Comparison of ENCODE assay signal across 12 mouse cellular contexts in the genomic region with DNA sequence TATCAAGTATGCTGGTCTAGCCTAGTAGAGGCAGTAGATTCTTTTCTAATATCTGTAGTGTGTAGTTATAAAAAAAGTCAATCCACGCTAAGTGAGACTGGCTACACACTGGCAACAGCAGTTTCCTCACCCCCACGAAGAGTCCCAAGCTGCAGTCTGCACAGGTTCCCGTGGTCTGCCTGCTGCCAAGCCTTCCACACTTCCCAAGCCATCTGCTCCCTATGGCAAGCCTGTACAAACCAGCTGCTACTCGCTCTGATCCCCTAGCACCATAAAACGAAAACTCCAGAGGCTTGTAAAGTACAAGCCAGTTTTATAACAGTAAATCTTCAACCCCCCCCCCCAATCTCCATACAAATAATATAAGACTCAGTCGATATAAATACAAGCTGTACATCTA.
A peak's percentile ranks its signal among the peaks of the same experiment; 100 is the strongest.
DNase-seq lines count a peak whose midpoint lies in the region; ATAC-seq lines count a peak whose summit lies in the region.
"Had no signal": no experiment of that assay in that cellular context is flagged by ENCODE, and none has a peak within 500 bp of the region (broad histone marks: within the 10 kb centered on the region; RNA-seq: fewer than 3 reads in every experiment).

No protein-coding gene starts in this region.

- H3K4me1 ChIP-seq in forebrain, embryonic 14.5 days (ENCODE audit: control insufficient read depth, insufficient read depth, low read length) = no peaks in the 10 kb centered on the region
- no peaks in the 10 kb centered on the region for H3K4me1 ChIP-seq in forebrain, embryonic 12.5 days
- H3K4me1 ChIP-seq in neural tube, embryonic 14.5 days (ENCODE audit: control insufficient read depth, insufficient read depth, low read length) = no peaks in the 10 kb centered on the region
- H3K4me1 ChIP-seq: heart, embryonic 15.5 days; midbrain, embryonic 12.5 days had no signal

- 64% methylated on average over 6 of the region's 6 CpGs for WGBS in forebrain, embryonic 14.5 days
- WGBS in forebrain, embryonic 12.5 days = 83% methylated on average over 6 of the region's 6 CpGs
- WGBS in neural tube, embryonic 14.5 days = 65% methylated on average over 6 of the region's 6 CpGs

- H3K9ac ChIP-seq in forebrain, embryonic 14.5 days (ENCODE audit: low read length) = no peak overlapping the region
- no peak overlapping the region for H3K9ac ChIP-seq in forebrain, embryonic 12.5 days
- H3K9ac ChIP-seq in neural tube, embryonic 14.5 days (replicated peaks; ENCODE audit: low read depth, low read length) = no peak overlapping the region
- H3K9ac ChIP-seq: heart, embryonic 15.5 days; midbrain, embryonic 12.5 days had no signal

- H3K27me3 ChIP-seq in forebrain, embryonic 14.5 days (replicated peaks; ENCODE audit: control insufficient read depth, insufficient read depth, low read length) = no peaks in the 10 kb centered on the region
- no peaks in the 10 kb centered on the region for H3K27me3 ChIP-seq in forebrain, embryonic 12.5 days
- no peaks in the 10 kb centered on the region for H3K27me3 ChIP-seq in neural tube, embryonic 14.5 days (ENCODE audit: control insufficient read depth, insufficient read depth, low read length)
- H3K27me3 ChIP-seq: heart, embryonic 15.5 days; midbrain, embryonic 12.5 days had no signal

- no peak overlapping the region for H3K4me3 ChIP-seq in forebrain, embryonic 14.5 days (ENCODE audit: low read depth, low read length)
- no peak overlapping the region for H3K4me3 ChIP-seq in forebrain, embryonic 12.5 days (replicated peaks)
- no peak overlapping the region for H3K4me3 ChIP-seq in neural tube, embryonic 14.5 days (ENCODE audit: low read depth, low read length)
- H3K4me3 ChIP-seq: heart, embryonic 15.5 days; midbrain, embryonic 12.5 days had no signal

- H3K9me3 ChIP-seq in forebrain, embryonic 14.5 days (replicated peaks; ENCODE audit: control insufficient read depth, low read length) = no peaks in the 10 kb centered on the region
- no peaks in the 10 kb centered on the region for H3K9me3 ChIP-seq in forebrain, embryonic 12.5 days
- no peaks in the 10 kb centered on the region for H3K9me3 ChIP-seq in neural tube, embryonic 14.5 days (ENCODE audit: control insufficient read depth, low read length)
- H3K9me3 ChIP-seq: heart, embryonic 15.5 days; midbrain, embryonic 12.5 days had no signal

- H3K4me2 ChIP-seq in forebrain, embryonic 14.5 days (ENCODE audit: low read length) = no peak overlapping the region
- no peak overlapping the region for H3K4me2 ChIP-seq in forebrain, embryonic 12.5 days
- H3K4me2 ChIP-seq in neural tube, embryonic 14.5 days (ENCODE audit: low read depth, low read length) = no peak overlapping the region
- H3K4me2 ChIP-seq: heart, embryonic 15.5 days; midbrain, embryonic 12.5 days had no signal

- DNase-seq in forebrain, embryonic 14.5 days (ENCODE audit: low spot score) = peak; percentile 66
- peak; percentile 54 to 88 for DNase-seq in layer of hippocampus, postnatal 14 days (ENCODE audit: low spot score in 2 of 2)
- no peak for DNase-seq in thymus, postnatal 14 days
- DNase-seq in B cell, adult 2 months = no peak
- DNase-seq: kidney, postnatal 4 days; lung, adult 2 months had no signal

- peak; percentile 93 for ATAC-seq in forebrain, embryonic 14.5 days
- no peak for ATAC-seq in forebrain, embryonic 12.5 days (ENCODE audit: low FRiP score)
- ATAC-seq in frontal cortex, adult (ENCODE audit: low TSS enrichment) = peak; percentile 99
- peak; percentile 80; the same call in 1 of the 2 replicates for ATAC-seq in neural tube, embryonic 14.5 days (ENCODE audit: low read depth)
- ATAC-seq in megakaryocyte progenitor cell, adult 5-6 weeks (replicated peaks; ENCODE audit: poor library complexity) = no peak

- no peak overlapping the region for H3K27ac ChIP-seq in forebrain, embryonic 14.5 days (ENCODE audit: low read depth, low read length)
- no peak overlapping the region for H3K27ac ChIP-seq in forebrain, embryonic 12.5 days
- no peak overlapping the region for H3K27ac ChIP-seq in neural tube, embryonic 14.5 days (ENCODE audit: low read depth, low read length)
- H3K27ac ChIP-seq: heart, embryonic 15.5 days; midbrain, embryonic 12.5 days had no signal

- H3K36me3 ChIP-seq in forebrain, embryonic 14.5 days (ENCODE audit: control insufficient read depth, insufficient read depth, low read length) = no peaks in the 10 kb centered on the region
- H3K36me3 ChIP-seq in forebrain, embryonic 12.5 days (replicated peaks) = no peaks in the 10 kb centered on the region
- H3K36me3 ChIP-seq in neural tube, embryonic 14.5 days (ENCODE audit: control insufficient read depth, insufficient read depth, low read length) = no peaks in the 10 kb centered on the region
- H3K36me3 ChIP-seq: heart, embryonic 15.5 days; midbrain, embryonic 12.5 days had no signal

Comparison
In these comparisons a context has a peak if more than half of its experiments do, and no peak if none do; other contexts are left out.
1. ATAC-seq: peak in forebrain, embryonic 14.5 days (single experiment), frontal cortex, adult (single experiment) and neural tube, embryonic 14.5 days (single experiment); none in forebrain, embryonic 12.5 days (single experiment) and megakaryocyte progenitor cell, adult 5-6 weeks (single experiment).
2. DNase-seq: peak in forebrain, embryonic 14.5 days (single experiment) and layer of hippocampus, postnatal 14 days (2 of 2); none in thymus, postnatal 14 days (single experiment) and B cell, adult 2 months (0 of 2).